Mouse (Mus musculus) embryo, embryonic 10 days (tissue): ENCODE measurements at regions not wholly inside any gene's neighbourhood (a gene's known extent, or its start where the extent isn't known, plus 50 kb on each side); places are given as distances from the start of the nearest gene placed in this dataset.

ENCODE experiments used
- DNase-seq: peaks from one replicate; pipeline ENCODE4 v3.0.0-alpha.2; 2015; ENCODE audit warnings: low spot score

DNA sequence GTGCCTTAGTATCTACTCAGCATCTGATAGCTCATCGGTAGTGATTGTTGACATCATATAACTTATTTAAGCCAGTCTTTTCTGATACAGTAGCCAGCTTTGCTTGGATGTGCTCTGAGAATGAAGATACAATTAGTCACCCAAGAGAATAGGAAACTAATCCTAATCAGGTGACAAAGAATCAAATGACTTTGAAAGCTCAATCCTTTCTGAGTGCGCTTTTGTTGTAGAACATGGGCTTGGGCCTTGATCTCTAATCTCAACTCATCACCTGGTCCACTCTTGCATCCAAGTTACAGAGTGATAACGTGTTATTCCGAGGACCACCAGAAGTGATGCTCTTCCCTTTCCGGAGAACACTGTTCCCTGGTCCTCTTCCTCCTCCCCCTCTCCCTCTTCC is 86.9 kb upstream of the Cpm start:
- no peak for DNase-seq

DNA sequence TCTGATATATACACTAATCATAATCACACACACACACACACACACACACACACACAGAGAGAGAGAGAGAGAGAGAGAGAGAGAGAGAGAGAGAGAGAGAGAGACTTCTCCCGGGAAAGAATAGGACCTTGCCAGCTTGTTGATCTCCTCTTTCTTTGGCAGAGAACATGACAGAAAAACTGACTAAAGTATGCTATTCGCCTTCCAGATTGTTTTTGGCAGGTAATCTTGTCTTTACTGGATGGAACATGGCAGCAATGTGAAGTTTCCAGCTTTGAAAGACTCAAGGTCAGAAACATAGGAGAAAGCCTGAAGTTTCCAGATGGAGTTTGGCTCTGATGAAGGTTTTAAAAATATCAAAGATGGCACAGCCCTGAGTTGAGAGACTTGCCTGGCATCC is 87.8 kb upstream of the Cpm start:
- DNase-seq = no peak

DNA sequence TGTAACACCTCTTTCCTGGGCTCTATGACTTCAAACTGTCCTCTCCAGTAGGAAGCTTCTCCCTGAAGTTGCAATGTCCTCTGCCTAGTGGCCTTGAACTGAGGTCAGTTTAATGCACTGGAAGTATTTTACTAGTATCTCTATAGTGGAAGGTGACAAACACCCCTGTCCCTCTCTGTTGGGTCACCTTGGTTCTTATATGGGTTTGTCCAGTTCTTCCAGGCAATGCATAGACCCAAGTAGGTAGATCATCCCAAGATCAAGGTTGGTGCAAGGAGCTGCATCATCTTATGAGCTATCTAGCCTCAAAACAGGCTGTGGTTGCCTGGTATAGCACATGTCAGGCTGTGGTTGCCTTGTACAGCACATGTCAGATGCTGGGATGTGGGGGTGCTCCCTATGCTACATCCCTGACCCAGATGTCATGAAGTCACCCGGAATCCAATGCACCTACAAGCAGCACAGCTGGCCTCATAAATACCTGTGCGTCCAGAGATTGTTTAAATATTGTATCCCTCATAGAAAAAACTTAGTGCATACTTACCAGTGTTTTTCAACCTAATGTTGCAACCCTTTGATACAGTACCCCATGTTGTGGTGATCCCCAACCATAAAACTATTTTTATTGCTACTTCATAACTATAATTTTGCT is 88.4 kb upstream of the Cpm start:
- no peak for DNase-seq

DNA sequence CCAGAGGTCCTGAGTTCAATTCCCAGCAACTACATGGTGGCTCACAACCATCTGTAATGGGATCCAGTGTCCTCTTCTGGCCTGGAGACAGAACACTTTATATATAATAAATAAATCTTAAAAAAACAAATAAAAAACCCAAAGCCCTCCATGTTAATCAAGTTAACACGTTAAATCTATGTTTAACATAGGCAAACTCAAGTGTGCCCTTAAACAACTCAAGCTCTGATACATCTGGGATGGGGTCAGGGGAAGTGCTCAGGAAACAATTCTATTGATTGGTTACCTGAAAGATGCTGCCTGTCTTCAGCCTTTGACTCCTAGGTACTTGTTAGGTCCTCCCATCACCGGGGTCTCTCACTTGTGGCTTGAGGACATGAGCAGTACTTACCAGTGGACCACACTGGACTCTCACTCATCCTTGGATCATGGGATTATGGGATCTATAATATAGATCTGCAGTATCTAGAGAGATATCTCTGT is 89.1 kb upstream of the Cpm start:
- DNase-seq = no peak

DNA sequence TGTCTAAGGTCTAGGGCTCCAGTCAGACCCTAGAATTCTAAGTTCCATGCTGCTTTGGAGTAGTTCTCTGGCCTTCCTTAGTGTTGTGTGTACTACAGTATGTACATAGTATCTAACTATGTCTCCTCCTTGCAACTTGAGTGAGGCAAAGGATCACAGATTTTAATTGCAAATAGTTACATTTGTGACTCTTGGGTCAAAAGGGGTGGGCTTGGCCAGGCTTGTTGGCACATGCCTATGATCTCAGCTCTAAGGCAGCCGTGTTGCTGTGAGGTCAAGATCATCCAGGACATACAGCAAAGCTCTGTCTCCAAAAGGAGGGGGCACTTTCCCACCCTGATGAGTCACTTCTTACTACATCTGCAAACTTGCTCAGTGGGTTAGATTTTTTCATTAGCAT is 89.8 kb upstream of the Cpm start:
- DNase-seq = no peak

DNA sequence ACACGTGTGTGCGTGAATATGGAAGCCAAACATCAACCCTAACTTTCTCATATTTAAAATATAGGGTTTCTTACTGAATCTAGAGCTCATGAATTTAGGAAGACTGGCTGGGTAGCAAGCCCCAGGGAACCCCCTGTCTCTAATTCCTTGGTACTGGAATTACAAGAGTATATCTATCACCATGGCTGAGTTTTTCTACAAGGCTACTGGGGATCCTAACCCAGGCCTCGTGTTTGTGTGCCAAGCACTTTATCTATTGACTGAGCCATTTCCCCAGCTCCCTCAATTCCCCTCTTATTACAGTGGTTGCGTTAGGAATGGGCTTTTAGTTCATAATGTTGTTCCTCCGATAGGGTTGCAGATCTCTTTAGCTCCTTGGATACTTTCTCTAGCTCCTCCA is 90.6 kb upstream of the Cpm start:
- no peak for DNase-seq

DNA sequence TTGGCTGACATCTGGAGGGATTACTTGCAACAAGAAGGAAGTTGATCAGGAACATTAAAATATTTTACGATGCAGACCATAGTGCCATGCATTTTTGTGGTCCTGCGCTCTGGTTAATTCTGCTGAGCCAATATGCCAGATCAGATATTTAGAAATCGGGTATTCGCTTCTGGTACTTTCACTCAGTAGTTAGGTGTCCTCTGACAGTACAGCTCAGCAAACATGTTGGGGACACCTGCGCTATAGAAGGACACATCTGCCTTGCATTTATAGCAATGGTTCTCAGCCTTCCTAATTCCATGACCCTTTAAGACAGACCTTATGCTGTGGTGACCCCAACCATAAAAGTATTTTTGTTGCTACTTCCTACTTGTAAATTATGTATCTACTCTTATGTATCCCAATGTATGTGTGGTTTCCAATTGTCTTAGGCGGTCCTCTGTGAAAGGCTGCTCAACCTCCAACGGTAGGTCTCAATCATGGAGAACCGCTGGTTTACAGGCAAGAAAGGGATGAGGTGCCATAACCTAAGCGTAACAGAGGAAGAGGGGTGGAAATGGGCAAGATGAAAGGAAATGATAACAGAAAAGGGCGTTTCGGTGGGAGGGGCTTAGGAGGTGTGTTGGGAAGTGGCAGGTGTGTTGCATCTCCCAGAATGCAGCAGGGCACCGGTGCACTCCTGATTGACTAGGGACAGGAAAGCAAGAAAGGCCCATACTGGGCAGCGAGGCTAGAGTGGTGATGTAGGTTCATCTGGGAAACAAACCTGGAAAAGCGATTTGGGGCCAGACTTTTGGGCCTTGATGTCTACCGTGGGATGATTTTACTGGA is 92.3 kb upstream of the Cpm start:
- no peak for DNase-seq

DNA sequence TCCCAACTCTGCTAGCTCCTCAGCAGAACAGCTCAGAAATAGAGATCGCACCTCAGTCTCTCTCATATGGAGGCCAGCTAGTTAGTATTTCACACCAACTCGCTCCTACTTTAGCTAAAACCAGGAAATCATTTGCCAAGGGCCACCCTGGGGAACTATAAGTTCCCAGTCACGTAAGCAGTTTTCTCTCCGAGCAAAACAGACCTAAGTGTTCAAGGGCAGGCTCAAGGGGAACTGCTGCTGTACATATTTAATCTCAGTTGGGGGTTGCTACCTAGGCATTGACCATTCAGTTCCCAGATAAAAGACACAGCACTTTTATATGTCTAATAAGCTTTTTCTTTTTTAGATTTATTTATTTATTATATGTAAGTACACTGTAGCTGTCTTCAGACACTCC is 93.5 kb upstream of the Cpm start:
- no peak for DNase-seq

DNA sequence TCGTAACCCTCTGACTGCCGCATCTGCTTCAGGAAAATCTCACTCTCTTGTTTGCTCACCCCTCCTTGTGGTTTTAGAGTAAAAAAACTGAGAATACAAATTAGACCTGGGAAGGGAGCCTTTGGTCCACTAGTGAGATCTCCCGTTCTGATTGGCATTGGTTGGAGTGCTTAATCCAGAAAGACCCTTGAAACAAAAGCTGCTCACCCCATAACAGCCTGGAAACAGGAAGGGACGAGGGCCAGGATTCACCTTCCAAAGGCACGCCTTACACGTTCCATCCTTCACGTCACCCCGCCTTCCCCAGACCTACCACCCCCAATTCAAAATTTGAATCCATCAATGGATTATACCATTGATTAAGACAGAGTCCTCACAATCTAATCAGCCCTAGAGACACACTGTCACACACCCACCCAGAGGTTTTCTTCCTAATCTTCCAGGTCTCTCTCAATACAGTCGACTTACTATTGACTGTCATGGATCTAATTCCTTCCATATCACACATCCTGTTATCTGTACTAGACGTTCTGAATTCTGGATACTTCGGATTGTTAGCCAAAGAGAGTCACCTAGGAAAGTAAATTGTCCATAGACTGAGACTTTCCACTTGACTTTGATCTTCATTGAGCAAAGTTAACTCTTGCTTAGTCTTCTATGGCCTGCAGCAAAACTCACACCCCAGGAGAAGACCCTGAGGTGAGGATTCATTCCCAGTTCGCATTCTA is 94.1 kb upstream of the Cpm start:
- DNase-seq = no peak

DNA sequence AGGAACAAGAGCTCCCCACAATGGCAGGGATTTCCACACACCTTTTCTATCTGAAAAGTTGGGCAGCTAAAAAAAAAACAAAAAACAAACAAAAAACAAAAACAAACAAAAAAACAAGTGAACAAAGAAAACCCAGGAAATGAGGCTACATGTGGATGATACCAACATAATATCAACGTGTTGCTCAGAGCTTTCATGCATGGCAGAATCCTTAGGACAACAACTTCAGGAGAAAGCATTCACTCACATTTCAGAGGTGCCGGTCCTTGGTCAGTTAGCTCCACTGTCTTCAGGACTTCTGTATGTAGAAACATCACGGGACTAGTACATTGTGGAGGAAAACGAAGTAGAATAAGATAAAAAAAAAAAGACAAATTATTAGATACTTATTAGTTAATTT is 94.8 kb upstream of the Cpm start:
- no peak for DNase-seq

DNA sequence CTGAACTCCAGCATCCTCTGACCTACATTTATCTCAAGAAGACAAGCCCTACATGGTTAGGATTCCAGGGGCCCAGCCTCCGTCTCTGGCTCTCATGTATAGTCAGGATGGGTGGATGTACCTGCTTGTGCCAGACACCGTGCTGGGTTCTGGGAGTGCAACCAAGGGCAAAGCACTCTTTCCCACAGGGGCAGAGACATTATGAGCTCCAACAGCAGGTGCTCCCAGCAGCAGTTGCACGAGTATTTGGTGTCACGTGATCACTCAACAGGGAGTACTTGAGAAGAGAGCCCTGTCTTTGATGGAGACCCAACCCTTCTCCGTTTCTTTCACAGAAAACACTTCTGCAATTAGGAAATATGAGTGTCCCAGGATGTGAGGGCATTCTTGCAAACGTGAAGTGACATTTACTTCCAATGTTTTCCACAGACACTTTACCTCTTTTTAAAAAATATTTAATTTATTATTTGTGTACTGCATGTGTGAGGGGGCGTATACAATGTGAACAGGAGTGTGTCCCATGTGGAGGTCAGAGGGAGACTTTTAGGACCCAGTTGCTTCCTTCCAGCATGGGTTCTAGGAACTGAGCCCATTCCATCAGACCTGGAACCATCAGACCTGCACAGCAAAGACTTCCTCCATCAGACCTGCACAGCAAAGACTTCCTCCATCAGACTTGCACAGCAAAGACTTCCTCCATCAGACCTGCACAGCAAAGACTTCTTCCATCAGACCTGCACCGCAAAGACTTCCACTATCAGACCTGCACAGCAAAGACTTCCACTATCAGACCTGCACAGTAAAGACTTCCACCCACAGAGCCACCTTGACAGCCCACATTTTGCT is 95.5 kb upstream of the Cpm start:
- DNase-seq = no peak

DNA sequence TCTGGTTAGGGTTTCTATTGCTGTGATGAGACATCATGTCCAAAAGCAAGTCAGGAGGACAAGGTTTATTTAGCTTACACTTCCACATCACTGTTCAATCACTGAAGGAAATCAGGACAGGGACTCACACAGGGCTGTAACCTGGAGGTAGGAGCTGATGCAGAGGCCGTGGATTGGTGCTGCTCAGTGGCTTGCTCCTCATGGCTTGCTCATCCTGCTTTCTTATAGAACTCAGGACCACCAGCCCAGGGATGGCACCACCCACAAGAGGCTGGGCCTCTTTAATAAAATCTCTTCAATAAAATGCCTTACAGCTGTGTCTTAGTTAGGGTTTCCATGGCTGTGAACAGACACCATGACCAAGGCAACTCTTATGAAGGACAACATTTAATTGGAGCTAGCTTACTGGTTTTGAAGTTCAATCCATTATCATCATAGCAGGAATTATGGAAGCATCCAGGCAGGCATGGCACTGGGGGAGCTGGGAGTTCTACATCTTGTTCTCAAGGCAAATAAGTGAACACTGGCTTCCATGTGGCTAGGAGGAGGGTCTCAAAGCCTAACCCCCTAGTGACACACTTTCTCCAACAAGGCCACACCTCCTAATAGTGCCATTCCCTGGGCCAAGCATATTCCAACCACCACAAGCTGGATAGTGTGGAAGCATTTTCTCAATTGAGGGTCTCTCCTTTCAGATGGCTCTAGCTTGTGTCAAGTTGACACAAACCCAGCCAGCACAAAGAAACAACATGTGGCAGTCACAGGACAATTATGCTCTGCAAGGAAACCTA is 96.4 kb upstream of the Cpm start:
- DNase-seq = no peak

DNA sequence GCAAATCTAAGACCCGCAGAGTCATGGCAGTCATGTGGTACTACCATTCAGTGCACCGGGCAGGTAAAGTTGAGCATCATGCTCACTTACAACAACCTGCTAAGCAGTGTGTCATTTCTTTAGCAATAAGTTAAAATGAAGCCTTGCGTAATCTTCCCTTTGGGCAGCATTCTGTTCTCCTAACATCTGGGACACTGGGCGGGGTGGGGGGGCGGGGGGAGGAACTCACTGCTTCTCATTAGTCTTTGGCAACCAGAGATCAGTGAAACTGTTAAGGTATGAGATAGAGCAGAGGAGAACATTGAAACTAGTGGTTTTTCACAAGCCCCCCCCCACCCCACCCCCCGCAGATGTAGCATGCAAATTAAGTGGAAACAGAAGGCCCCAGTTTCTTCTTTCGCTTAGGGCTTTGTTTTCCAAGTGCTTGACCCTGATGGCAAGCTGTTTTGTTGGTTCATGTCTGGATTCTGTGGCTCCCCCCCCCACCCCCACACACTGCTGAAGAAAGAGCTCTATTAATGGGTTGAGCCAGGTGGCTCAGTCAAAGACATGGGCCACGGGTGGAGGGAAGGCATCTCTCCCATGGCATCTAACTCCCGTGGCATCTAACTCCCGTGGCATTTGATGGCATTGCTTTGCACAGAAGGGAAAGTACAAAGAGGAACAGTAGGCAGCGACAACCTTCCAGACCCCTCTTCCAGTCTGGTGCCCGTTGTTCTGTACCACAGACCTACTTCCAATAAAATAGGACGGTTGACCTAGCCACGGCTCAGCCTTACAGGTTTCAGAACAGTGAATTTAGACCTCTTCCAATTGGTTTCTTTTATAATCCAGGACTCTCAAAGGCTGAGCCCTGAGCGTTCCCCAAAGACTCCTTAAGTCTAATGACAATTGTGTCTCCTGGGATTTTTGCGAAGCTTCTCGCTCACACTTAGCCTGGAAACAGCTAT is 97.2 kb upstream of the Cpm start:
- DNase-seq = no peak

DNA sequence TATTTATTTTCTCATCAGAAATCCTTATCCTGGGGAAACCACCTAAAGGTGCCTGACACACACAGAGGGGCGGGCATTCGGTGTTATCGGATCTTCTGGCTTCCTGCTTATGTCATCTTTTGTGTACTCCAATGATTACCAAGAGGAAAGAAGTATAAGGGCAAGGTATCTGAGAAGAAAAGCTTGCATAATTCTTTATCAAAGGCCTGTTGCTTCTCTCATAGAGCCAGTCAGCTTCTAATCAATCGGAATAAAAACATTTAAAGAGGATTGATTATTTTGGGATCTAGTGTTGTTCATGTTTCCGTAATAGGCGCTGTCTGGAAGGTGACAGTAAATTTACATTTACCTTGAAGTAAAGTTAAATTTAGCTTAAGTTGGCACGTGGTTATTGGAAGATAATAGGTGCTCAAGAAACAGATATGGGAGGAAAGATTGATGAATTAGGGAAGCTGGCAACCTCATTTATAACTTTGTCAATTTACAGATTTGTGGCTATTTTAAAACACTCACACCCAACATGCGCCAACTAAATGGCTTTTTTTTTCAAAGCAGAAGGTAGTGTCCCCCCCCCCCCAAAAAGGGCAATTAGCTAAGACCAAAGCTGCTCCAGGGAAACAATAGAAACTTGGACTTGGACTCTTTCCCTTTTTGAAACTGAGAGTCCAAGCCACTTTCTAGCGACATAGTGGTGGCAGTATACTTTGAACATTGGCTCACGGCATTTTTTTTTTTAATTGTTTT is 98.3 kb upstream of the Cpm start:
- no peak for DNase-seq

DNA sequence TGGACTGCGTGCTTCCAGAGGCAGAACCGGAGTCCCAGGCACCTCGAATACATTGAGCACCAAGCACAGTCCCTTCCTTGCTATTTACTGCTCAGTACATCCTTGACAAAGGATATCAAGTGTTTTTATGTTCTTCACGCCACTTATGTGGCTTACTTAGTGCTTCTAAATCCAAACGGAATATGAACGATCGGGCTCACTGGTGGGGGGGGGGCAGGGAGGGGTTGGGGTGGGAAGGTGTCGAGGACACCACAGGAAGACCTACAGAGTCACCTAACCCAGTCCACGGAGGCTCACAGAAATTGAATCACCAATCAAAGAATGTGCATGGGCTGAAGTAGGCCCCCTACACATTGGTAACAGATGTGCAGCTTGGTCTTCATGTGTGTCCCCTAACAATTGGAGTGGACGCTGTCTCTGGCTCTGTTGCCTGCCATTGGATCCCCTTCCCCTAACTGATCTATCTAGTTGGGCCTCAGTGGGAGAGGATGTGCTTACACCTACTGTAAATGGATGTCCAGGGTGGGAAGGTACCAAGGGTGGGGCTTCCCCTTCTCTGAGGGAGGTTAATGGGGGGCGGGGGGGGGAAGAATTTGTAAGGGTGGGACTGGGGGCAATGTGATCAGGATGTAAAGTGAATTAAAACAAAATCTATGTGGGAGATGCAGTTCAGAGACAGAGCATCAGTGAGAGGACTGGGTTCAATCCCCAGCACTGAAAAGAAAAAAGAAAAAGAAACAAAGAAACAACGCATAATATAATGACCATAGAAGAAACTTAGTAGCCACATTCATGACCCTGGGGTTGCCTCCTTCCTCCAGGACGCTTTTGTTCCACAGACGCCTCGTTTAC is 99.1 kb upstream of the Cpm start:
- no peak for DNase-seq

DNA sequence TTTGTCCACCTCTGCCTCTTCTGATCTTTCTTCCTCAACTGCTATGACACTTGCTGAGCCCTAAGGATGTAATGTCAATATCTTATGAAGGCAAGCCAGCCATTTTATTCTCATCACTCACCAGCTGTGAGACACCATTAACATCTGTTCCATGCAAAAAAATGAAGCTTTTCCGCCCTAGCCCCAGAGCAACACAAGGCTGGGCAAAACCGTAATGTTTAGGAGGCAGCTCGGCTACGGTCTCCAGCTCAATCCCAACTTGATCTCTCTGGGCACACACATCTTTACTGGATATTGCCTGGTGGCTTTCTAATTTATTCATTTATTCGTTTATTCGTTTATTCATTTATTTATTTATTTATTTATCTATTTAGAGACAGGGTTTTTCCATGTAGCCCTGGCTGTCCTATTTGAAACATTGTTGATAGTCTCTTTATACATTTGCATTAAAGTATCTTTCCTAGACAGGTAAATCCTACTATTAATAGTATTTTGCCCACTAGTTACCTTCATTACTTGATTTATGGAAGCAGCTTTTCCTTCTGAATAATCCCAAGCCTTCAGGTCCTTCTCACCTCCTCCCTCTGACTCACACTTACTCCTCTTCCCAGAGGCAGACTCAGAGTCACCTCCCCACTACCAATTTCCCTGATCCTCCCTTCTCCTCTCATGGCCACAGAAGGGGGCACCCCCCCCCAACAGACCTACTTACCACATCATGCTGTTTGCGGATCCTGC is 99.9 kb upstream of the Cpm start:
- no peak for DNase-seq

DNA sequence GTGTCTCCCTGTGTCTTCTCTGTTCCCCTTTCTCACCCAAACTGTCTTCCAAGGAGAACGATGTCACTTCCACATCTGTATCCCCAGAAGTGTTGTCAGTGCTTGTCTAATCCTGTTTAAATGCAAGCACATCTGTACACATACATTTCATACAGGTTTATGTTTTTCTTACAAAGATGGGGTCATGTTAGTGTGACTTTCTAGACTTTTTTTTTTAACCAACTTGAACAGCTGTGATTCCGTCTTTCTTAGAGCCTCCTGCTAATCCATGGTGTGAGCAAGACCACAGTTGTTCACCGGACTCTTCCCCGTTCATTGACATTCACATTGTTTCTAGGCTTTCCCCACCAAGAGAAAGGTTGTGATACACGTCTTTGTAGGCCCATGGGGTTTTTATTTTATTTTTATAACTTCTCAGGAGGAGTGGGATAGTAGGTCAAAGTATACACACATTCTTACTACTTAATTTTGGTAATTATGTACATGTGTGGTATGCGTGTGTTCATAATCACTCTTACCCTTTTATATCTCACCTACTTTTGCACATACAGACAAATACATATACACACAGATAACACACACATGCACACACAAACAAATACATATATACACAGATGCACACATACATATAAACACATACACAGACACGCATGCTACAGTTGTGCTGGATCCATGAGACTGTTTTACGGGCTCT is 100.6 kb upstream of the Cpm start:
- no peak for DNase-seq
